Mouse (Mus musculus): ENCODE results near the gene Nat9. TPM values are rescaled to one million over a fixed set of nuclear protein-coding genes. Genes with fewer than 3 reads are reported as not detected.
A peak's percentile ranks its signal among the peaks of the same experiment; 100 is the strongest.

The Nat9 gene
- total RNA-seq (2017): 50.6 and 63.4 TPM in 2 replicates

DNA sequence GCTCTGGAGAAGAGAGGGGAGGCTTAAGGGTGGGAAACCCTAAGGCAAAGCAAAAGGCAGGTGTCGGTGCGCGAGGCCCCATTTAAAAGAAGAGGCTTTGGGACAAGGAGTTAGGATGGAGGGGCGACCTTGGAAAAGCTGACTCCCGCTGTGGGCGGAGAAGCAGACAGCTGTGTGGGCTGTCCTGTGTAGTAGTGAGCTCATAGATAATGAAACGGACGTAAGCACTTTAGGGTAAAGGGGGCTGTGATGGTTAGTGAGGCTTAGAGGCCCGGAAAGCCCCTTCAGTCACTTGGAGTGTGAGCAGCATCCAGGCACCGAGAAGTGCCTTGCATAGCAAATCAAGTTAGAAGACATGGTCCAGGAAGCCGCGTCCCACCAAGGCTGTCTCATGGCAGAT is at the start of gene Nat9:
Nat9 (minus strand) TSS at position 167 of the 400 bp plus-strand sequence.
- ATAC-seq (ENCODE audit: extremely low read depth, insufficient number of reproducible peaks, low FRiP score, poor library complexity, severe bottlenecking): no peak

DNA sequence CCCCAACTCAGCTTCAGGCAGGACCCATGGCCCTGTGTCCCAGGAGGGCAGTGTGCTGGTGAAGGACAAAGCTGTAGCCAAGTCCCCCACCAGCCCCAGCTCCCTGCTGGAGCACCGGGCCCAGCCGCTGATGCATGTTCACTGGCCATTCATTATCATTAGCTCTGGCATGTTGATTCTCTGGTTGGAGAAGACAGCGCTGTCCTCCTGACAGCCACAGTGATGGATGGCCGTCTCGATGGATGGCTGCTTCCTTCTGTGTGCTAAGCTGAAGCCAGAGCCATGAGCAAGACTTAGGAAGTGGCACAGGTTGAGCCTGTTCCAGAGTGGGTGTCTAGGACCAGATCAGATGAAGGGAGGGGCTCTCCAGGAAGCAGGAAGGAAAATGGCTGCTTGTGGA is 48.9 kb upstream of the Nat9 start:
- ATAC-seq (ENCODE audit: extremely low read depth, insufficient number of reproducible peaks, low FRiP score, poor library complexity, severe bottlenecking): no peak

DNA sequence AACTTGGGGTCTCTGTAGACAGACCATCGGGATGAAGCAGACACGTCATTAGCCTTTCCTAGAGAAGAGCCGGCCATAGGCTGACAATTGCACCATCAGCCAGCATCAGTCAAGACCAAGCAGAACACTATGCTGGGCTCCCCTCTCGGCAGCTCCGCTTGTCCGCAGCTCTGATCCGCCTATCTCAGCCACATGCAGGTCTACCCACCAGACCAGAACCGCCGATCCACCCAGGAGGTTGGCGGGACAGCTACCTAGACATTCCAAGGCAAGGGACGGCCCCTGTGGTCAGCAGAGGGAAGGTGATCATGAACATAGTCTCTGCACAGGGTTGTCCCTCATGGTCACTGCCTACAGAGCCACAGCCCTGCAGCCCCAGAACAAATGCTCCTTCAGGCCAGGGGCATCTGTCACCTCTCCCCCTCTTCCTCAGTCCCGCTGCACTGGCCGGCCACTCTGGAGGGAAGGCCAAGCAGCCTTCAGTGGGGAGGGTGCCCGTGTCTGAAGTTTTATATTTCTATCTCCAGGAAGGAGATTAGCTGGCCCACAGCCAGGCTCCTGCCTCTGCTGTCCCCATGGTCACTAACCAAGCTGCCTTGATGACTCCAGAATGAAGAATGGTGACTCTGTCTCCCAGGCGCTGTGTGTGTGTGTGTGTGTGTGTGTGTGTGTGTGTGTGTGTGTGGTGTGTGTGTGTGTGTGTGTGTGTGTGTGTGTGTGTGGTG is 46.8 kb upstream of the Nat9 start:
- no peak for ATAC-seq (ENCODE audit: extremely low read depth, insufficient number of reproducible peaks, low FRiP score, poor library complexity, severe bottlenecking)

- ATAC-seq (ENCODE audit: extremely low read depth, insufficient number of reproducible peaks, low FRiP score, poor library complexity, severe bottlenecking): no peak
These were observed 46.0 kb upstream of the Nat9 start for GRCm38 (mm10) chr11:115233526-115234290.

DNA sequence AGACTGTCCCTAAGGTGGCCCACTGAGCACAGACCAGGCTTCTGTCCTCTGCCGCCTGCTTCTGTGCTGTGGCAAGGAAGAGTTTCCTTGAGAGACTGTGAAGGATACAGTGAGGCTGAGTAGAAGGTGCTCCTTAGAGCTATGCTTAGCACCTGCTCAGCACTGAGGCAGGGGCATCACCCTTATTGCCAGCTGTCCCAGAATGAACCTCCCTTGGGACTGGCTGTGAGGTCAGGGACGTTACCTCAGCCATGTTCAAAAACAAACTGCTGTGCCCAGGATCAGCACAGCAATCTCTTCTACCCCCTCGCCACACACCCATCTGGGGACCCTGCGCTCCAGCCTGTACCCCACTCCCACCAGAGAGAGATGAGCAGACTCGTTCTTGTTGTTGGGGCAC is 45.2 kb upstream of the Nat9 start:
- no peak for ATAC-seq (ENCODE audit: extremely low read depth, insufficient number of reproducible peaks, low FRiP score, poor library complexity, severe bottlenecking)

- no peak for ATAC-seq (ENCODE audit: extremely low read depth, insufficient number of reproducible peaks, low FRiP score, poor library complexity, severe bottlenecking)
These were observed 44.3 kb upstream of the Nat9 start for GRCm38 (mm10) chr11:115231924-115232323.

DNA sequence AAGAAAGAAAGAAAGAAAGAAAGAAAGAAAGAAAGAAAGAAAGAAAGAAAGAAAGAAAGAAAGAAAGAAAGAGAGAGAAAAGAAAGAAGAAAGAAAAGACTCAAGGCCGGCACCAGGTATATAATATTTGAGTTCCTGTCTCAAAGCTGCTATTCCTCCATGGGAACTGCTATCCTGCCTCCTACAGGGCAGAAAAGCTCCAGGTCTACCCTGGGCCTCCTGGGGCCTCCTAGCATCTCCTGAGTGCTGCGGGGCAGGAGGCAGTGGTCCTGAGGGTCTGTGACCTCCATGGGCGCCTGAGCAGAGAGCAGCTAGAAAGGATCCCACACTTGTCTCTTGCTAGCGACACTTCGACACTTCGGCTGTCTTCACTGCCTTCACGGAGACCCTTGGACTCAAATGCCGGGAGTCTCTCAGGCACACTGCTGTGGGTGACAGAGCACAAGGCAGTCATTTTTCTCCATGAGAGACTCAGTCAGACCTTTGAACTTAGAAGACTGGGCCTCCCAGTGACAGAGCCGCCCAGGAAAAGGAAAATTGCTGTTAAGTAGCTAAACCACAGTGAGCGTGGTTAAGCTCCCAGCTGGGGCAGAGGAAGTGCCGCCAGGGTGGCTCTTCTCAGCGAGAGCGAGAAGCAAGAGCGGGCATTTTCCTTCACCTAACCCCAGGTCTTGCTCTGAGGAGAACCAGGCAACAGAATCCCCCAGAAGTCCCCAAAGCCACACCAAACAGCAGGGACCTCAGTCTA is 43.7 kb upstream of the Nat9 start:
- ATAC-seq (ENCODE audit: extremely low read depth, insufficient number of reproducible peaks, low FRiP score, poor library complexity, severe bottlenecking): peak; percentile 21

GRCm38 (mm10) chr11:115229021-115229930 is 41.6 kb upstream of the Nat9 start:
- no peak for ATAC-seq (ENCODE audit: extremely low read depth, insufficient number of reproducible peaks, low FRiP score, poor library complexity, severe bottlenecking)

- ATAC-seq (ENCODE audit: extremely low read depth, insufficient number of reproducible peaks, low FRiP score, poor library complexity, severe bottlenecking): no peak
These were observed 40.8 kb upstream of the Nat9 start for GRCm38 (mm10) chr11:115228430-115228829.

- no peak for ATAC-seq (ENCODE audit: extremely low read depth, insufficient number of reproducible peaks, low FRiP score, poor library complexity, severe bottlenecking)
These were observed 40.0 kb upstream of the Nat9 start for GRCm38 (mm10) chr11:115227640-115228039.

- ATAC-seq (ENCODE audit: extremely low read depth, insufficient number of reproducible peaks, low FRiP score, poor library complexity, severe bottlenecking): no peak; the same call in 1 of the 2 replicates
These were observed 39.3 kb upstream of the Nat9 start for GRCm38 (mm10) chr11:115226811-115227491.

- ATAC-seq (ENCODE audit: extremely low read depth, insufficient number of reproducible peaks, low FRiP score, poor library complexity, severe bottlenecking): no peak
These were observed 37.6 kb upstream of the Nat9 start for GRCm38 (mm10) chr11:115225301-115225700.

DNA sequence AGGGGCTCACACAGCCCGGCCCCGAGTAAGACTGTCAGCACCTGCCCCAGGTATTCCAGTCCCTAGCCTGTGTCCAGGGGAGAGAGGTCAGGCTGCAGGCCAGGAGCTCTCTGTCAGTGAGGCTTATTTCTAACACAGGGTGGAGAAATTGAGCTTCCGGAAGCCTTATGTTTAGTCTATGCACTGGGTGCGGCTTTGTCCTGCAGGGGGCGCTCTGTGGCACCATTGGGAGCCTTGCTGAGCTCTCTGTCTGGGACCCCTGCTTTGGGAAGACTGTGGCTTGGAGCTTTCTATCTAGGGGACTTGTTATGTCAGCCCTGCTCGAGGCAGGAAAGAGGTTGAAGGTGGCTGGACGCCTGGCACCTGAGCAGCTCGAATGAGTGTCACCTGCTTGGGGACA is 37.2 kb upstream of the Nat9 start:
- ATAC-seq (ENCODE audit: extremely low read depth, insufficient number of reproducible peaks, low FRiP score, poor library complexity, severe bottlenecking): no peak

GRCm38 (mm10) chr11:115223877-115224276 is 36.2 kb upstream of the Nat9 start:
- ATAC-seq (ENCODE audit: extremely low read depth, insufficient number of reproducible peaks, low FRiP score, poor library complexity, severe bottlenecking): no peak

DNA sequence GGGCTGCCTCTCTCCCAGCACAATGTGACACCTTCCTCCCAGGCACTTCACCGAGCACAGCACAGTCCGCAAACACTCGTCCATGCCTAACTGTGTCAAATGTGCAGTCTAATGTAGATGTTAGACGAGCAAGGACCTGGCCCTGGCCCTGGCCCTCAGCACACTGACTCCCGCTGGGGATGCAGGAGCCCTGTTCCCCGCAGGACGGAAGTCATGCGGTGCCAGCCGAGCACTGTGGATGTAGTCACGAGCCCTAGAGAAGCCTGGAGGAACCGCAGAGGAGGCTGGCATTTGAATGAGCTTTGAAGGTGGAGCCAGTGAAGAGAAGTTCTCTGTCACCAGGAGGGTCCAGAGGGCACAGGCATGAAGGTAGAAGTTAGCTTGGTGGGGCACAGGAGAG is 35.8 kb upstream of the Nat9 start:
- ATAC-seq (ENCODE audit: extremely low read depth, insufficient number of reproducible peaks, low FRiP score, poor library complexity, severe bottlenecking): no peak

DNA sequence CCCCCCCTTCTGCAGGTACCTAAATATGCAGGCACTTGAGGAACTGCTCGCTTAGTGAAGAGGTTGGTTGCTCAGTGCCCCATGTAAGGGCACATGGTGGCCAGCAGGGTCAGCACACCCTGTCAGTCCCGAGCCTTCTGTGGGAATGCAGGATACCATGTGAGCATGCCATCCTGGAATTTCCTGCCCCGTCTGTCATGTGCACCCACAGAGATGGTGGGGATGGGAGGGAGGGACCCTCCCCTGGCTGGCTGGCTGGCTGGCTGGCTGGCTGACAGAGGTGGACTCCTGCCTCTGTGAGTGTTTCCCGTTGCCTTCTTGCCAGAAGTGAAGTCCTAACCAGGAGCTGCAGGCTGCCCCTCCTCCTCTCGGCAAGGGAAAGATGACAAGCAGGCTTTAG is 34.9 kb upstream of the Nat9 start:
- ATAC-seq (ENCODE audit: extremely low read depth, insufficient number of reproducible peaks, low FRiP score, poor library complexity, severe bottlenecking): no peak

GRCm38 (mm10) chr11:115222077-115222476 is 34.4 kb upstream of the Nat9 start:
- ATAC-seq (ENCODE audit: extremely low read depth, insufficient number of reproducible peaks, low FRiP score, poor library complexity, severe bottlenecking): no peak

- 0 out of 2 replicates have a peak, but pooled peaks have one; percentile 13 for ATAC-seq (ENCODE audit: extremely low read depth, insufficient number of reproducible peaks, low FRiP score, poor library complexity, severe bottlenecking)
These were observed 32.0 kb upstream of the Nat9 start for GRCm38 (mm10) chr11:115219685-115220084.
